Mouse (Mus musculus) embryonic stem cell, embryonic (primary cell): ENCODE data around the gene Rnd3.

Experiments
- CTCF ChIA-PET, 4 experiments: fragments of 300-600 bp in 2 of 4; fragments of 350-600 bp in 2 of 4; sonication (Branson Sonifier 250); formaldehyde crosslinking; loops; one replicate each; lab custom pipeline; 2022; ENCODE audit warnings: inconsistent platforms in 2 of 4; lab: Charles Lee
- POLR2A ChIA-PET, 4 experiments: fragments of 300-600 bp in 2 of 4; fragments of 350-600 bp in 2 of 4; sonication (Branson Sonifier 250); formaldehyde crosslinking; loops; one replicate each; lab custom pipeline; 2022; ENCODE audit warnings: antibody characterized with exemption in 4 of 4, inconsistent platforms in 1 of 4; lab: Charles Lee

The Rnd3 gene

GRCm38 (mm10) chr2:51148975-51149374 lies at the start of gene Rnd3:
Gene Rnd3 (minus strand): TSS chr2:51149111.
- ChIA-PET POLR2A (interaction anchor here in 1 of 4 experiments (0.6 kb wide), 1 partner anchor 227 kb away, joined by 3 read pairs; no protein-coding TSS in a partner anchor), CTCF (no interaction called here)

- ChIA-PET POLR2A (no interaction called here), CTCF (interaction anchor here in 2 of 4 experiments (0.5 to 0.6 kb wide), 2 partner anchors 79 to 579 kb away, joined by 3 read pairs; no protein-coding TSS in a partner anchor)
These were observed 43.4 kb upstream of the Rnd3 start for GRCm38 (mm10) chr2:51192319-51192718.

GRCm38 (mm10) chr2:51185762-51186161 lies 36.9 kb upstream of the Rnd3 start:
- ChIA-PET POLR2A (no interaction called here), CTCF (no interaction called here)

GRCm38 (mm10) chr2:51182990-51183389 lies 34.1 kb upstream of the Rnd3 start:
- ChIA-PET POLR2A (no interaction called here), CTCF (no interaction called here)

GRCm38 (mm10) chr2:51181376-51181775 lies 32.5 kb upstream of the Rnd3 start:
- CTCF ChIA-PET = no interaction called here

GRCm38 (mm10) chr2:51179096-51179495 lies 30.2 kb upstream of the Rnd3 start:
- ChIA-PET CTCF (no interaction called here), POLR2A (interaction anchor here in 2 of 4 experiments (1.0 to 2.2 kb wide), 3 partner anchors 12 to 33 kb away, joined by 3 to 6 read pairs (median 3); no protein-coding TSS in a partner anchor)

More at GRCm38 (mm10) chr2:51181376-51181775, 32.5 kb upstream of the Rnd3 start:
- POLR2A ChIA-PET = no interaction called here

- ChIA-PET CTCF (interaction anchor here in 1 of 4 experiments (1.6 kb wide), 1 partner anchor 259 kb away, joined by 3 read pairs; no protein-coding TSS in a partner anchor), POLR2A (interaction anchor here in 2 of 4 experiments (0.5 to 2.2 kb wide), 7 partner anchors 11 to 182 kb away, joined by 3 to 6 read pairs (median 3); no protein-coding TSS in a partner anchor)
These were observed 28.7 kb upstream of the Rnd3 start for GRCm38 (mm10) chr2:51177615-51178014.

GRCm38 (mm10) chr2:51175276-51175675 lies 26.4 kb upstream of the Rnd3 start:
- ChIA-PET CTCF (interaction anchor here in 1 of 4 experiments (0.6 kb wide), 1 partner anchor 10 kb away, joined by 3 read pairs; no protein-coding TSS in a partner anchor), POLR2A (interaction anchor here in 1 of 4 experiments (0.6 to 0.7 kb wide), 2 partner anchors 9 to 1337 kb away, joined by 3 read pairs; no protein-coding TSS in a partner anchor)

- ChIA-PET POLR2A (no interaction called here), CTCF (no interaction called here)
These were observed 12.2 kb upstream of the Rnd3 start for GRCm38 (mm10) chr2:51161110-51161509.

- ChIA-PET CTCF (no interaction called here), POLR2A (no interaction called here)
These were observed 457 bp downstream of the Rnd3 start for GRCm38 (mm10) chr2:51148454-51148853.

GRCm38 (mm10) chr2:51148065-51148407 lies 875 bp downstream of the Rnd3 start:
- ChIA-PET POLR2A (interaction anchor here in 1 of 4 experiments (1.8 to 2.2 kb wide), 2 partner anchors 10 to 300 kb away, joined by 4 to 19 read pairs; no protein-coding TSS in a partner anchor), CTCF (no interaction called here)

GRCm38 (mm10) chr2:51147318-51148064 lies 1.4 kb downstream of the Rnd3 start:
- CTCF ChIA-PET = interaction anchor here in 1 of 4 experiments (0.7 kb wide), 1 partner anchor 68 kb away, joined by 3 read pairs; no protein-coding TSS in a partner anchor
- POLR2A ChIA-PET = interaction anchor here in 3 of 4 experiments (0.8 to 2.2 kb wide), 14 partner anchors 10 to 825 kb away, joined by 3 to 19 read pairs (median 4); partner anchors contain the start of gene Nmi (in 1 of the 3)

GRCm38 (mm10) chr2:51146871-51147317 lies 2.0 kb downstream of the Rnd3 start:
- POLR2A ChIA-PET = interaction anchor here in 3 of 4 experiments (0.5 to 2.2 kb wide), 30 partner anchors 8 to 911 kb away, joined by 3 to 19 read pairs (median 4); partner anchors contain the start of gene Nmi (in 1 of the 3)
- CTCF ChIA-PET = interaction anchor here in 1 of 4 experiments (0.7 kb wide), 1 partner anchor 67 kb away, joined by 3 read pairs; no protein-coding TSS in a partner anchor

GRCm38 (mm10) chr2:51145838-51146470 lies 3.0 kb downstream of the Rnd3 start:
- ChIA-PET POLR2A (interaction anchor here in 3 of 4 experiments (0.5 to 2.2 kb wide), 33 partner anchors 8 to 912 kb away, joined by 3 to 19 read pairs (median 4); partner anchors contain the start of gene Nmi (in 1 of the 3)), CTCF (interaction anchor here in 1 of 4 experiments (0.5 kb wide), 1 partner anchor 771 kb away, joined by 3 read pairs; no protein-coding TSS in a partner anchor)

- CTCF ChIA-PET = no interaction called here
- POLR2A ChIA-PET = interaction anchor here in 1 of 4 experiments (0.7 to 1.5 kb wide), 6 partner anchors 10 to 235 kb away, joined by 3 to 5 read pairs (median 3); no protein-coding TSS in a partner anchor
These were observed 4.4 kb downstream of the Rnd3 start for GRCm38 (mm10) chr2:51144380-51145120.

GRCm38 (mm10) chr2:51142422-51142821 lies 6.5 kb downstream of the Rnd3 start:
- CTCF ChIA-PET = no interaction called here
- POLR2A ChIA-PET = interaction anchor here in 3 of 4 experiments (0.6 to 3.2 kb wide), 10 partner anchors 12 to 153 kb away, joined by 3 to 10 read pairs (median 4); no protein-coding TSS in a partner anchor

GRCm38 (mm10) chr2:51141345-51141744 lies 7.6 kb downstream of the Rnd3 start:
- ChIA-PET POLR2A (interaction anchor here in 3 of 4 experiments (0.6 to 3.7 kb wide), 16 partner anchors 9 to 1731 kb away, joined by 3 to 23 read pairs (median 6); partner anchors contain the start of gene Rif1 (in 1 of the 3)), CTCF (interaction anchor here in 1 of 4 experiments (0.6 kb wide), 1 partner anchor 93 kb away, joined by 3 read pairs; no protein-coding TSS in a partner anchor)

- ChIA-PET CTCF (interaction anchor here in 1 of 4 experiments (0.6 kb wide), 1 partner anchor 94 kb away, joined by 12 read pairs; no protein-coding TSS in a partner anchor), POLR2A (interaction anchor here (0.5 to 3.7 kb wide), 24 partner anchors 9 to 1658 kb away, joined by 3 to 23 read pairs (median 3); partner anchors contain the start of gene Rif1 (in 1 of the 4))
These were observed 8.4 kb downstream of the Rnd3 start for GRCm38 (mm10) chr2:51140486-51140885.
